Mouse (Mus musculus) ovary, postnatal 36 days (tissue): ENCODE data around the gene Ankrd54.

Experiments
- DNase-seq: peaks from one replicate; pipeline ENCODE4 v3.0.0; 2022; ENCODE audit warnings: low spot score, mixed read lengths

Ankrd54 gene

GRCm38 (mm10) chr15:79062376-79063159, at the start of gene Ankrd54:
Gene Ankrd54 (minus strand): TSS chr15:79062893.
- DNase-seq: peak; percentile 94

GRCm38 (mm10) chr15:79111774-79112173, 49.1 kb upstream of the Ankrd54 start:
- DNase-seq: no peak

- DNase-seq: no peak
Observed at GRCm38 (mm10) chr15:79110528-79110927, 47.8 kb upstream of the Ankrd54 start.

- no peak for DNase-seq
Observed at GRCm38 (mm10) chr15:79110031-79110430, 47.3 kb upstream of the Ankrd54 start.

- no peak for DNase-seq
Observed at GRCm38 (mm10) chr15:79109321-79109934, 46.7 kb upstream of the Ankrd54 start.

GRCm38 (mm10) chr15:79108421-79109320, 46.0 kb upstream of the Ankrd54 start, which contains the start of gene Micall1:
Gene Micall1 (plus strand): TSS chr15:79108898.
- peak; percentile 78 for DNase-seq

- no peak for DNase-seq
Observed at GRCm38 (mm10) chr15:79107966-79108365, 45.3 kb upstream of the Ankrd54 start.

- DNase-seq: no peak
Observed at GRCm38 (mm10) chr15:79105804-79106203, 43.1 kb upstream of the Ankrd54 start.

- DNase-seq: no peak
Observed at GRCm38 (mm10) chr15:79103264-79103663, 40.6 kb upstream of the Ankrd54 start.

- DNase-seq: no peak
Observed at GRCm38 (mm10) chr15:79101531-79101930, 38.8 kb upstream of the Ankrd54 start.

- no peak for DNase-seq
Observed at GRCm38 (mm10) chr15:79100391-79100790, 37.7 kb upstream of the Ankrd54 start.

GRCm38 (mm10) chr15:79099456-79099855, 36.8 kb upstream of the Ankrd54 start:
- DNase-seq: no peak

- DNase-seq: no peak
Observed at GRCm38 (mm10) chr15:79098868-79099267, 36.2 kb upstream of the Ankrd54 start.

- no peak for DNase-seq
Observed at GRCm38 (mm10) chr15:79098220-79098619, 35.5 kb upstream of the Ankrd54 start.

- peak; percentile 60 for DNase-seq
Observed at GRCm38 (mm10) chr15:79097611-79098025, 34.9 kb upstream of the Ankrd54 start.

- DNase-seq: no peak
Observed at GRCm38 (mm10) chr15:79097135-79097534, 34.4 kb upstream of the Ankrd54 start.

- no peak for DNase-seq
Observed at GRCm38 (mm10) chr15:79096556-79096955, 33.9 kb upstream of the Ankrd54 start.

- no peak for DNase-seq
Observed at GRCm38 (mm10) chr15:79095483-79095882, 32.8 kb upstream of the Ankrd54 start.

- DNase-seq: no peak
Observed at GRCm38 (mm10) chr15:79093083-79093839, 30.6 kb upstream of the Ankrd54 start.

GRCm38 (mm10) chr15:79092284-79092683, 29.6 kb upstream of the Ankrd54 start:
- no peak for DNase-seq

- no peak for DNase-seq
Observed at GRCm38 (mm10) chr15:79079567-79079966, 16.9 kb upstream of the Ankrd54 start.
